Mouse (Mus musculus): ENCODE results near the gene Mfsd7a. TPM values are rescaled to one million over a fixed set of nuclear protein-coding genes. Genes with fewer than 3 reads are reported as not detected.
A peak's percentile ranks its signal among the peaks of the same experiment; 100 is the strongest.
"Not testable (repeated sequence)": the region's sequence is repeated elsewhere in the genome, so short reads cannot be mapped to it uniquely, and the experiment has no call there.

Mfsd7a gene
- 0.42 and 0.51 TPM in 2 replicates for polyA plus RNA-seq (2015; fragmentation: Nextera tagmentation; extraction: Ambion mirVana)

- Histone ChIP-seq H3K4me1 (replicated peaks; ENCODE audit: control insufficient read depth, insufficient read depth, low read length) (0 out of 2 replicates have a peak, but pooled peaks cover 7% of the 10 kb centered on the region), H3K27me3 (replicated peaks; ENCODE audit: control insufficient read depth, insufficient read depth, low read length) (no peaks in the 10 kb centered on the region), H3K9me3 (ENCODE audit: control insufficient read depth) (no peaks in the 10 kb centered on the region), H3K36me3 (ENCODE audit: control insufficient read depth, insufficient read depth) (no peaks in the 10 kb centered on the region), H3K27ac (ENCODE audit: low read depth, low read length) (no peak within 1 kb of the TSS), H3K9ac (ENCODE audit: low read depth, low read length) (peak within 1 kb of the TSS; percentile 27), H3K4me2 (replicated peaks; ENCODE audit: low read depth) (peak within 1 kb of the TSS; percentile 64), H3K4me3 (ENCODE audit: low read depth, low read length) (peak within 1 kb of the TSS; percentile 33)
- 9% methylated on average over 24 of the region's 24 CpGs for WGBS
- TF ChIP-seq CTCF (IDR thresholded peaks at IDR 0.05; ENCODE audit: low read depth): peak; percentile 11; the same call in 1 of the 2 replicates
- peak; percentile 69 for ATAC-seq
Observed at GRCm38 (mm10) chr5:108448785-108449668, at the start of gene Mfsd7a. Gene Mfsd7a, minus strand, starts transcription at chr5:108448891.

- 87% methylated on average over 4 of the region's 5 CpGs for WGBS
- not testable (repeated sequence) for H3K4me1 ChIP-seq (replicated peaks; ENCODE audit: control insufficient read depth, insufficient read depth, low read length)
Observed at GRCm38 (mm10) chr5:108486148-108486547, 37.5 kb upstream of the Mfsd7a start.

GRCm38 (mm10) chr5:108485239-108485638, 36.5 kb upstream of the Mfsd7a start:
- Histone ChIP-seq H3K36me3 (ENCODE audit: control insufficient read depth, insufficient read depth) (peaks cover 45% of the 10 kb centered on the region), H3K27me3 (replicated peaks; ENCODE audit: control insufficient read depth, insufficient read depth, low read length) (no peaks in the 10 kb centered on the region), H3K9me3 (ENCODE audit: control insufficient read depth) (no peaks in the 10 kb centered on the region), H3K4me2 (replicated peaks; ENCODE audit: low read depth) (no peak overlapping the region), H3K4me1 (replicated peaks; ENCODE audit: control insufficient read depth, insufficient read depth, low read length) (no peaks in the 10 kb centered on the region), H3K4me3 (ENCODE audit: low read depth, low read length) (no peak overlapping the region), H3K27ac (ENCODE audit: low read depth, low read length) (no peak overlapping the region), H3K9ac (ENCODE audit: low read depth, low read length) (no peak overlapping the region)
- peak; percentile 84 for TF ChIP-seq CTCF (IDR thresholded peaks at IDR 0.05; ENCODE audit: low read depth)
- ATAC-seq: no peak; the same call in 1 of the 2 replicates
- WGBS: 88% methylated on average over 2 of the region's 2 CpGs

More at GRCm38 (mm10) chr5:108486148-108486547, 37.5 kb upstream of the Mfsd7a start:
- H3K4me3 ChIP-seq (ENCODE audit: low read depth, low read length); H3K27me3 ChIP-seq (replicated peaks; ENCODE audit: control insufficient read depth, insufficient read depth, low read length); ATAC-seq; H3K9me3 ChIP-seq (ENCODE audit: control insufficient read depth); H3K27ac ChIP-seq (ENCODE audit: low read depth, low read length); H3K9ac ChIP-seq (ENCODE audit: low read depth, low read length); H3K4me2 ChIP-seq (replicated peaks; ENCODE audit: low read depth): not testable (repeated sequence)
- peaks cover 53% of the 10 kb centered on the region for H3K36me3 ChIP-seq (ENCODE audit: control insufficient read depth, insufficient read depth)

- no peak for ATAC-seq
- no peak for TF ChIP-seq CTCF (IDR thresholded peaks at IDR 0.05; ENCODE audit: low read depth)
- Histone ChIP-seq H3K4me2 (replicated peaks; ENCODE audit: low read depth) (no peak overlapping the region), H3K36me3 (ENCODE audit: control insufficient read depth, insufficient read depth) (peaks cover 38% of the 10 kb centered on the region), H3K27ac (ENCODE audit: low read depth, low read length) (no peak overlapping the region), H3K4me3 (ENCODE audit: low read depth, low read length) (no peak overlapping the region), H3K9ac (ENCODE audit: low read depth, low read length) (no peak overlapping the region), H3K4me1 (replicated peaks; ENCODE audit: control insufficient read depth, insufficient read depth, low read length) (no peaks in the 10 kb centered on the region), H3K27me3 (replicated peaks; ENCODE audit: control insufficient read depth, insufficient read depth, low read length) (no peaks in the 10 kb centered on the region), H3K9me3 (ENCODE audit: control insufficient read depth) (no peaks in the 10 kb centered on the region)
- WGBS: 81% methylated on average over 6 of the region's 6 CpGs
Observed at GRCm38 (mm10) chr5:108483006-108483405, 34.3 kb upstream of the Mfsd7a start.

DNA sequence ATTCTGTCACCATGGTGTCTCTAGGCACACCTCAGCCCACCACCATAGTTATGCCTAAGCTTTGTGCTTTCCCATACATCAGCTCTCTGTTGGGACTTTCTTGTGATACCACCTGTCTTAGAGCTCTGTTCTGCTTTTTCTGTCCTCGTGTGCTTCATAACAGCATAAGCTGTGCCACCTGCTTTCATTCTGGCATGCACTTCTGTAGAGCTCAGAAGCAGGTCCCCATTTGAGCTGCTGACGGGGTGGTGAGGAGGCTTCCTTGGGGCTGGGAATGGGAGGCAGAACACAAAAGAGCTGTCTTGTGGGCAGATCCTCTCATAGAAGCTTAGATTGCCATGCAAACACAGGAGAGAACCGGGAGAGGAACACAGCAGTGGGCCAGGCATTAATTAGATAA, 27.3 kb upstream of the Mfsd7a start:
- Histone ChIP-seq H3K36me3 (ENCODE audit: control insufficient read depth, insufficient read depth) (peaks cover 70% of the 10 kb centered on the region), H3K9ac (ENCODE audit: low read depth, low read length) (no peak overlapping the region), H3K4me3 (ENCODE audit: low read depth, low read length) (no peak overlapping the region), H3K4me2 (replicated peaks; ENCODE audit: low read depth) (no peak overlapping the region), H3K4me1 (replicated peaks; ENCODE audit: control insufficient read depth, insufficient read depth, low read length) (no peaks in the 10 kb centered on the region), H3K27me3 (replicated peaks; ENCODE audit: control insufficient read depth, insufficient read depth, low read length) (no peaks in the 10 kb centered on the region), H3K9me3 (ENCODE audit: control insufficient read depth) (no peaks in the 10 kb centered on the region), H3K27ac (ENCODE audit: low read depth, low read length) (no peak overlapping the region)
- no peak for TF ChIP-seq CTCF (IDR thresholded peaks at IDR 0.05; ENCODE audit: low read depth)
- WGBS: 89% methylated on average over 3 of the region's 3 CpGs
- no peak for ATAC-seq

GRCm38 (mm10) chr5:108473737-108474136, 25.0 kb upstream of the Mfsd7a start:
- H3K4me1 ChIP-seq (replicated peaks; ENCODE audit: control insufficient read depth, insufficient read depth, low read length): no peaks in the 10 kb centered on the region
- TF ChIP-seq CTCF (IDR thresholded peaks at IDR 0.05; ENCODE audit: low read depth): no peak
- H3K27ac ChIP-seq (ENCODE audit: low read depth, low read length): no peak overlapping the region
- WGBS: 85% methylated on average over 4 of the region's 4 CpGs
- H3K4me3 ChIP-seq (ENCODE audit: low read depth, low read length): no peak overlapping the region
- H3K9me3 ChIP-seq (ENCODE audit: control insufficient read depth): no peaks in the 10 kb centered on the region
- H3K36me3 ChIP-seq (ENCODE audit: control insufficient read depth, insufficient read depth): peaks cover 66% of the 10 kb centered on the region
- H3K27me3 ChIP-seq (replicated peaks; ENCODE audit: control insufficient read depth, insufficient read depth, low read length): no peaks in the 10 kb centered on the region
- H3K4me2 ChIP-seq (replicated peaks; ENCODE audit: low read depth): no peak overlapping the region
- ATAC-seq: no peak
- H3K9ac ChIP-seq (ENCODE audit: low read depth, low read length): no peak overlapping the region

All from intestine, postnatal 0 days (tissue).